In genomic region chr16:56028722-56029551, GRCm38 (mm10) we compare ENCODE assay signal across 8 mouse cellular contexts. TPM values are rescaled to one million over a fixed set of nuclear protein-coding genes. Genes with fewer than 3 reads are reported as not detected.
DNase-seq lines count a peak whose midpoint lies in the region; ATAC-seq lines count a peak whose summit lies in the region.

No protein-coding gene starts in this region.

- H3K9ac ChIP-seq in heart, embryonic 15.5 days, result peak overlapping the region; percentile 96

- no peaks in the 10 kb centered on the region for H3K27me3 ChIP-seq in heart, embryonic 15.5 days

- H3K36me3 ChIP-seq in heart, embryonic 15.5 days, result peaks cover 25% of the 10 kb centered on the region

- H3K4me3 ChIP-seq in heart, embryonic 15.5 days, result peak overlapping the region; percentile 95

- DNase-seq in adrenal gland, postnatal 36 days, result peak; percentile 74 to 76
- DNase-seq in adrenal gland, adult (ENCODE audit: inconsistent age in 2 of 2, low spot score in 1 of 2), result no peak
- DNase-seq in urinary bladder, postnatal 14 days (ENCODE audit: low spot score), result peak; percentile 66
- no peak for DNase-seq in urinary bladder, postnatal 36 days (ENCODE audit: low spot score in 2 of 2)
- DNase-seq in liver, result peak; percentile 85
- DNase-seq in naive thymus-derived CD4-positive, alpha-beta T cell, adult 2 months (ENCODE audit: low read depth), result peak; percentile 71
- DNase-seq in cerebellum, postnatal 4 days (ENCODE audit: low spot score in 2 of 2), result no peak

- peak overlapping the region; percentile 80 for H3K4me2 ChIP-seq in heart, embryonic 15.5 days

- no peaks in the 10 kb centered on the region for H3K9me3 ChIP-seq in heart, embryonic 15.5 days (replicated peaks)

- peak overlapping the region; percentile 95 for H3K27ac ChIP-seq in heart, embryonic 15.5 days

- peaks cover 23% of the 10 kb centered on the region for H3K4me1 ChIP-seq in heart, embryonic 15.5 days (replicated peaks)

- ATAC-seq in heart, embryonic 15.5 days (replicated peaks; ENCODE audit: insufficient number of reproducible peaks, insufficient read depth, low FRiP score, low read depth), result peak; percentile 84

- WGBS in heart, embryonic 15.5 days, result under 1% methylated on average over 62 of the region's 62 CpGs

RNA-seq across cellular contexts. Expression of gene Pcnp, which starts 0.6 kb away (rescaled TPM):
- total RNA-seq in adrenal gland, postnatal 36 days (2021), result 100 to 1,000 TPM; 106 to 123 TPM
- polyA plus RNA-seq in heart, embryonic 15.5 days (2015; fragmentation: Nextera tagmentation; extraction: Ambion mirVana), result 140 and 148 TPM in 2 replicates

RNA-seq across cellular contexts. Expression of gene Trmt10c, which starts 8.7 kb away (rescaled TPM):
- total RNA-seq in adrenal gland, postnatal 36 days (2021), result 10 to 100 TPM; 21.8 to 24.0 TPM
- polyA plus RNA-seq in heart, embryonic 15.5 days (2015; fragmentation: Nextera tagmentation; extraction: Ambion mirVana), result 17.2 and 20.0 TPM in 2 replicates

RNA-seq across cellular contexts. Expression of gene Senp7, which starts 19.2 kb away (rescaled TPM):
- total RNA-seq in adrenal gland, postnatal 36 days (2021), result 10 to 100 TPM; 21.7 to 22.9 TPM
- 17.2 and 18.6 TPM in 2 replicates for polyA plus RNA-seq in heart, embryonic 15.5 days (2015; fragmentation: Nextera tagmentation; extraction: Ambion mirVana)

RNA-seq across cellular contexts. Expression of gene Zbtb11, which starts 55.3 kb away (rescaled TPM):
- 10 to 100 TPM; 22.4 to 23.4 TPM for total RNA-seq in adrenal gland, postnatal 36 days (2021)
- polyA plus RNA-seq in heart, embryonic 15.5 days (2015; fragmentation: Nextera tagmentation; extraction: Ambion mirVana), result 10.3 and 12.5 TPM in 2 replicates

Comparison
In these comparisons a context has a peak if more than half of its experiments do, and no peak if none do; other contexts are left out.
1. DNase-seq: peak in adrenal gland, postnatal 36 days (2 of 2), urinary bladder, postnatal 14 days (single experiment), liver (single experiment) and naive thymus-derived CD4-positive, alpha-beta T cell, adult 2 months (single experiment); none in adrenal gland, adult (0 of 2), urinary bladder, postnatal 36 days (0 of 2) and cerebellum, postnatal 4 days (0 of 2).